Mouse (Mus musculus) ovary, postnatal 36 days (tissue): Measurements from ENCODE around the gene Sfxn2.

ENCODE experiments used
- DNase-seq: peaks from one replicate; pipeline ENCODE4 v3.0.0; 2022; ENCODE audit warnings: low spot score, mixed read lengths

The Sfxn2 gene

GRCm38 (mm10) chr19:46631637-46632036 lies 58.5 kb downstream of the Sfxn2 start:
- DNase-seq, result no peak

- no peak for DNase-seq
These were observed 62.6 kb downstream of the Sfxn2 start for GRCm38 (mm10) chr19:46635766-46636165.

GRCm38 (mm10) chr19:46637598-46637997 lies 64.4 kb downstream of the Sfxn2 start:
- no peak for DNase-seq

GRCm38 (mm10) chr19:46639053-46639452 lies 65.9 kb downstream of the Sfxn2 start:
- DNase-seq, result no peak

GRCm38 (mm10) chr19:46639496-46639895 lies 66.3 kb downstream of the Sfxn2 start:
- DNase-seq, result no peak

- no peak for DNase-seq
These were observed 67.6 kb downstream of the Sfxn2 start for GRCm38 (mm10) chr19:46640780-46641179.

GRCm38 (mm10) chr19:46641420-46642085 lies 68.4 kb downstream of the Sfxn2 start:
- DNase-seq, result peak; percentile 78

GRCm38 (mm10) chr19:46642136-46642753 lies 69.1 kb downstream of the Sfxn2 start:
- DNase-seq, result no peak

GRCm38 (mm10) chr19:46643236-46643635 lies 70.1 kb downstream of the Sfxn2 start:
- DNase-seq, result no peak

- DNase-seq, result no peak
These were observed 71.2 kb downstream of the Sfxn2 start for GRCm38 (mm10) chr19:46644343-46644792.

- DNase-seq, result peak; percentile 54
These were observed 71.8 kb downstream of the Sfxn2 start for GRCm38 (mm10) chr19:46644793-46645602.

- no peak for DNase-seq
These were observed 72.9 kb downstream of the Sfxn2 start for GRCm38 (mm10) chr19:46646041-46646481.

- DNase-seq, result no peak
These were observed 74.1 kb downstream of the Sfxn2 start for GRCm38 (mm10) chr19:46647254-46647653.
